Mouse (Mus musculus) limb, embryonic 15.5 days (tissue): ENCODE measurements at regions not wholly inside any gene's neighbourhood (a gene's known extent, or its start where the extent isn't known, plus 50 kb on each side); places are given as distances from the start of the nearest gene placed in this dataset.

Source experiments
- ATAC-seq: fragments of 200-750 bp; cut with Nextera tagmentation; 2 replicates; pipeline ENCODE4 v1.8.0; 2017; ENCODE audit warnings: low read depth, moderate TSS enrichment; ENCODE audit not compliant: insufficient number of reproducible peaks, low FRiP score, low TSS enrichment
- H3K27ac ChIP-seq: fragments of 300-500 bp; sonication (generic); 2 replicates; pipeline ENCODE4 v1.5.1; 2015; ENCODE audit warnings: moderate library complexity, mild to moderate bottlenecking, inconsistent platforms
- H3K27me3 ChIP-seq: fragments of 300-500 bp; sonication (generic); 2 replicates; pipeline ENCODE4 v1.6.1; 2015; ENCODE audit warnings: inconsistent platforms
- H3K36me3 ChIP-seq: fragments of 300-500 bp; sonication (generic); 2 replicates; pipeline ENCODE4 v1.6.1; 2015; ENCODE audit warnings: inconsistent platforms
- H3K4me1 ChIP-seq: fragments of 300-500 bp; sonication (generic); 2 replicates; pipeline ENCODE4 v1.6.1; 2015; ENCODE audit warnings: inconsistent platforms
- H3K4me2 ChIP-seq: fragments of 300-500 bp; sonication (generic); 2 replicates; pipeline ENCODE4 v1.6.1; 2015; ENCODE audit warnings: mild to moderate bottlenecking, inconsistent platforms
- H3K4me3 ChIP-seq: fragments of 300-500 bp; sonication (generic); 2 replicates; pipeline ENCODE4 v1.5.1; 2015; ENCODE audit warnings: mild to moderate bottlenecking, inconsistent platforms
- H3K9ac ChIP-seq: fragments of 300-500 bp; sonication (generic); 2 replicates; pipeline ENCODE4 v1.6.1; 2015; ENCODE audit warnings: inconsistent platforms
- H3K9me3 ChIP-seq: fragments of 300-500 bp; sonication (generic); 2 replicates; pipeline ENCODE4 v1.6.1; 2016; ENCODE audit warnings: inconsistent platforms
- WGBS: fragments of 180-500 bp; shearing (Covaris S2); methylation state at CpG from one replicate; pipeline ENCODE4 v1.1.7; 2015; 5-methylcytosine and 5-hydroxymethylcytosine counted together

DNA sequence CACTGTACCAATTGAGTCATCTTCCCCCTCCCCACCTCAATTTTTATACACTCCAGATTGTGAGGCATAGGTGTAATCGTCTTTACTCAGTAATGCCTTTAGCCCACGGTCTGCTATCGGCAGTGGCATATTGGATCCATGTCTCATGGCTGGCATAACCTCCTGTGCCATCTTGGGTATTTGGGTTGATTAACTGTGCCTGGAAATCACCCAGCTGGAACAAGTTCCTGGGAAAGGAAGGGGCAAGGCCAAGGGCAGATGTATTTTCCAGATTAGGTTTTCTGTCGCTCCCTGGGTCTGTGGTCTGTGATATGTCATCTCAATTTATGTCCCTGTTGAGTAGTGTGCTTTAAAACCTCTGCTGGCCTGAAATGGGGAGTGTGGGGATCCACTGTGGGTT, 158.2 kb downstream of the Glrx3 start:
- Histone ChIP-seq H3K9ac (no peak overlapping the region), H3K9me3 (no peaks in the 10 kb centered on the region), H3K27me3 (no peaks in the 10 kb centered on the region), H3K4me2 (no peak overlapping the region), H3K4me1 (no peaks in the 10 kb centered on the region), H3K36me3 (no peaks in the 10 kb centered on the region), H3K27ac (no peak overlapping the region), H3K4me3 (no peak overlapping the region)
- WGBS: 66% methylated on average over 4 of the region's 4 CpGs
- no peak for ATAC-seq

DNA sequence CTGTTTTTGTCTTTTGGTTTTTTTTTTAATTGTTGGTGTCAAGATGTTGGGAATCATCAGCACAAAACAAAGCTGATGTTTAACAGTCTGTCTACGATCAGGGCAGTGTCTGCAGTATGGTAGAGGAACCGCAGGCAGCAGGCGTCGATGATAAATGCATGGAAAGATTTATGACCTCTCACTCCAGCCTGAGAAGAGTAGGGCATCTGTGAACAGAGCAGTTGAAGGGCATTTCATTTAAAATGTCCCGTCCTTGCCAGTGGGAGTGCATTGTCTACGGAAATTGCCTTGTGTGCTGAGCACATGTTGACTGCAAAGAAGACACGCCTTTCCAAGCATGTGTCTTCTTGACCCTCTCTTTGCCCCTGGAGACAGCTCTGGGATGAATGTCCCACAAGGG, 158.7 kb downstream of the Glrx3 start:
- Histone ChIP-seq H3K9ac (no peak overlapping the region), H3K4me2 (no peak overlapping the region), H3K36me3 (no peaks in the 10 kb centered on the region), H3K9me3 (no peaks in the 10 kb centered on the region), H3K4me3 (no peak overlapping the region), H3K4me1 (no peaks in the 10 kb centered on the region), H3K27me3 (peaks cover 3% of the 10 kb centered on the region), H3K27ac (no peak overlapping the region)
- ATAC-seq: no peak
- 50% methylated on average over 7 of the region's 7 CpGs for WGBS

GRCm38 (mm10) chr7:137603039-137603438, 165.6 kb downstream of the Glrx3 start:
- Histone ChIP-seq H3K27ac (no peak overlapping the region), H3K27me3 (peaks cover 27% of the 10 kb centered on the region), H3K4me2 (no peak overlapping the region), H3K9me3 (no peaks in the 10 kb centered on the region), H3K36me3 (no peaks in the 10 kb centered on the region), H3K4me1 (no peaks in the 10 kb centered on the region), H3K9ac (no peak overlapping the region), H3K4me3 (no peak overlapping the region)
- ATAC-seq: no peak
- WGBS: 4% methylated on average over 8 of the region's 8 CpGs

DNA sequence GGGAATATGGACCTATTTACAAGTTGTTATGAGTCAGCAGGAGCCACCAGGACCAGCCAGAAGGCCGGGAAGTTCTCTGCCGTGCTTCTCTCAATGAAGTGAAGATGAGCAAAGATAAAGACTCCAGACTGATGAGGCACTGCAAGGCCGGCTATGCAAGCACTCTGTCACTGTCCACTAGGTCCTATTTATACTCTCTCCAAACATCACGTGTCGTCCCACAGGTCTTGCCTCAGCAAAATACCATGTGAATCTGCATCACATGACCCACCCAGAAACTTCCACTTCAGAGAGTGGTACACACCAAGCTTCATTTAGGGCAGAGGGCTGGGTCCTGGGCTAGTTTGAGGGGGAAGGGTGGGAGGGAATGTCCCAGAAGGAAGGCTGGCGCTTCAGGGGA, 172.3 kb downstream of the Glrx3 start:
- no peak for ATAC-seq
- Histone ChIP-seq H3K4me1 (no peaks in the 10 kb centered on the region), H3K4me3 (no peak overlapping the region), H3K27ac (no peak overlapping the region), H3K9me3 (no peaks in the 10 kb centered on the region), H3K27me3 (0 out of 2 replicates have a peak, but pooled peaks cover 4% of the 10 kb centered on the region), H3K9ac (no peak overlapping the region), H3K4me2 (no peak overlapping the region), H3K36me3 (no peaks in the 10 kb centered on the region)
- 72% methylated on average over 6 of the region's 6 CpGs for WGBS

DNA sequence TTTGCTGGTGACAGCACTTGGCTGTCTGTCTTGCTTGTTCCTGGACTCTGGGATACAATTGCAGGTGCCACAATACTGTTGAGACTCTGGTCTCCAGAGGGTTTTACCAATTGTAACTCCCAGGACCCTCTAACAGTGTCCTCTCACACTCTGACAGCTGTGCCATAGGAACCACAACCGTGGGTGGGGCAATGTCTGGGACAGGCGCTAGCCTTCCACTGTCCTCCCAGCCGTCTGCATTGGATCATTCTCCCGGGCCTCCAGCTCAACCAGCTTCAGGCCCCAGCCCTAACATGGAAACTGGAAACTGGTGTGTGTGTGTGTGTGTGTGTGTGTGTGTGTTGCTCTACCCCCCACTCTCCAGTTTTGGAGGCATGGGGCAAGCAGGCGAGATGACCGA, 173.9 kb downstream of the Glrx3 start:
- 71% methylated on average over 6 of the region's 6 CpGs for WGBS
- H3K4me1 ChIP-seq: no peaks in the 10 kb centered on the region

DNA sequence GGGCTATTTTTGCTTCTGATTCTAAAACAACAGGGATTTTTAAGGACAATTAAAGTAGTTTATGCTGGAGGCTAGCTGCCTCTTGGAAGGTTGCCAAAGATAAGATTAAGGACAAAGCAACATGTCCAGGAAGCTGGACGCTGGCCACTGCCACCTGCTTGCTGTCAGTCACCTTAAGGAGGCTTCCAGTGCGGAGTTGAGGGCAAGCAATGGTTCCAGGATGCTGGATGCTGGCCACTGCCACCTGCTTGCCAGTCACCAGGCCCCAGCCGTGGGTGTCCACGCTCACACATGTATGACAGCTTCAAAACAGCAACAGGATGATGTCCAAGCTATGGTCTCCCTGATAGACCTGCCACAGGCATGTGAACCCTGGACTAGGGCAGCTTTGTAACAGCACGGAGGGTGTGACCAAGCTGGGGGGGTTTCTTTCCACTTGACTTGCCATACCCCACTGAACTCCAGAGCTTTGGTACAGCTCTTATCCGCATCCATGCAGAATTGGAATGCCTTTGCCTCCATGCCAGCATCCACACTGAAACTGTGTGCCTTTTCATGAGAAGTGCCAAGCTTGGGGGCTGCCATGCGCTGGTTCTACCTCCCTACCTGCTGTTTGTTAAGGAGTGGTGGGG, 174.6 kb downstream of the Glrx3 start:
- ATAC-seq: no peak
- WGBS: 80% methylated on average over 7 of the region's 7 CpGs
- Histone ChIP-seq H3K4me1 (no peaks in the 10 kb centered on the region), H3K4me3 (no peak overlapping the region), H3K9ac (no peak overlapping the region), H3K27me3 (0 out of 2 replicates have a peak, but pooled peaks cover 4% of the 10 kb centered on the region), H3K27ac (no peak overlapping the region), H3K4me2 (no peak overlapping the region), H3K9me3 (no peaks in the 10 kb centered on the region), H3K36me3 (no peaks in the 10 kb centered on the region)

More for the DNA sequence above, 173.9 kb downstream of the Glrx3 start:
- no peak overlapping the region for H3K27ac ChIP-seq
- no peak overlapping the region for H3K4me2 ChIP-seq
- no peak for ATAC-seq
- H3K36me3 ChIP-seq: no peaks in the 10 kb centered on the region
- no peak overlapping the region for H3K9ac ChIP-seq
- 0 out of 2 replicates have a peak, but pooled peaks cover 4% of the 10 kb centered on the region for H3K27me3 ChIP-seq
- H3K4me3 ChIP-seq: no peak overlapping the region
- no peaks in the 10 kb centered on the region for H3K9me3 ChIP-seq

- Histone ChIP-seq H3K4me3 (no peak overlapping the region), H3K4me2 (no peak overlapping the region), H3K36me3 (no peaks in the 10 kb centered on the region), H3K27ac (no peak overlapping the region), H3K4me1 (peaks cover 20% of the 10 kb centered on the region), H3K27me3 (peaks cover 1% of the 10 kb centered on the region; the same call in 1 of the 2 replicates), H3K9ac (no peak overlapping the region), H3K9me3 (no peaks in the 10 kb centered on the region)
- 45% methylated on average over 5 of the region's 5 CpGs for WGBS
- ATAC-seq: no peak
Measured at GRCm38 (mm10) chr7:137618406-137619133, 181.2 kb downstream of the Glrx3 start.

GRCm38 (mm10) chr7:137619286-137619789, 181.9 kb downstream of the Glrx3 start:
- no peak overlapping the region for H3K27ac ChIP-seq
- H3K27me3 ChIP-seq: no peaks in the 10 kb centered on the region; the same call in 1 of the 2 replicates
- H3K4me2 ChIP-seq: no peak overlapping the region
- H3K4me3 ChIP-seq: no peak overlapping the region
- H3K9me3 ChIP-seq: no peaks in the 10 kb centered on the region
- WGBS: 30% methylated on average over 6 of the region's 6 CpGs
- H3K4me1 ChIP-seq: peaks cover 20% of the 10 kb centered on the region
- ATAC-seq: peak; percentile 64; the same call in 1 of the 2 replicates
- H3K9ac ChIP-seq: no peak overlapping the region
- H3K36me3 ChIP-seq: no peaks in the 10 kb centered on the region

GRCm38 (mm10) chr7:137628266-137628665, 190.9 kb downstream of the Glrx3 start:
- no peak overlapping the region for H3K4me2 ChIP-seq
- H3K9ac ChIP-seq: no peak overlapping the region
- WGBS: 92% methylated on average over 3 of the region's 3 CpGs
- no peak for ATAC-seq
- H3K4me3 ChIP-seq: no peak overlapping the region
- no peaks in the 10 kb centered on the region for H3K36me3 ChIP-seq
- H3K4me1 ChIP-seq: no peaks in the 10 kb centered on the region
- H3K27me3 ChIP-seq: no peaks in the 10 kb centered on the region
- H3K27ac ChIP-seq: no peak overlapping the region
- H3K9me3 ChIP-seq: no peaks in the 10 kb centered on the region

GRCm38 (mm10) chr7:137629540-137629939, 192.1 kb downstream of the Glrx3 start:
- H3K27ac ChIP-seq: no peak overlapping the region
- no peak overlapping the region for H3K4me2 ChIP-seq
- ATAC-seq: no peak
- no peak overlapping the region for H3K9ac ChIP-seq
- no peaks in the 10 kb centered on the region for H3K4me1 ChIP-seq
- no peak overlapping the region for H3K4me3 ChIP-seq
- H3K36me3 ChIP-seq: no peaks in the 10 kb centered on the region
- no peaks in the 10 kb centered on the region for H3K9me3 ChIP-seq
- 91% methylated on average over 5 of the region's 5 CpGs for WGBS
- H3K27me3 ChIP-seq: no peaks in the 10 kb centered on the region

DNA sequence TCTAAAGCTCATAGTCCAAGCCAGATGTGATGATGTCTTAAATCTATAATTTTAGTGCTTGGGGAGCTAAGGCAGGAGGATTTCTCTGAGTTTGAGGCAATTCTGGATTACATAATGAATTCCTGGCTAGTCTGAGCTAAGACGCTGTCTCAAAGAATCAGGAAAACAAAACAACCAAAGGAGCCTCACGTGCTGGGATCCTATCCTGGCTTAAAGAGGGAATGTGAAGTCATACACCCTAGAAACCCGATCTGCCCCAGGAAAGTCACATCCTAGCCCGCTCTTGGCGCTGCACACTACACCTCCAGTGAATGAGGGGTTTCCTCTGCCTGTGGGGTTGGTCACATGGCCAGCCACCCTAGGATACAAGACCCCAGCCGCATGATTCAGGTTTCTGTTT, 211.2 kb downstream of the Glrx3 start:
- Histone ChIP-seq H3K4me1 (no peaks in the 10 kb centered on the region), H3K4me2 (no peak overlapping the region), H3K27me3 (no peaks in the 10 kb centered on the region), H3K9me3 (no peaks in the 10 kb centered on the region), H3K4me3 (no peak overlapping the region), H3K9ac (no peak overlapping the region), H3K36me3 (no peaks in the 10 kb centered on the region), H3K27ac (no peak overlapping the region)
- no peak for ATAC-seq
- WGBS: 35% methylated on average over 6 of the region's 6 CpGs

GRCm38 (mm10) chr7:137649650-137650049, 212.2 kb downstream of the Glrx3 start:
- 67% methylated on average over 6 of the region's 6 CpGs for WGBS
- Histone ChIP-seq H3K9ac (no peak overlapping the region), H3K27ac (no peak overlapping the region), H3K27me3 (no peaks in the 10 kb centered on the region), H3K9me3 (no peaks in the 10 kb centered on the region), H3K36me3 (no peaks in the 10 kb centered on the region), H3K4me3 (no peak overlapping the region), H3K4me1 (no peaks in the 10 kb centered on the region), H3K4me2 (no peak overlapping the region)
- no peak for ATAC-seq
